Mouse (Mus musculus) MEL (cell line): ENCODE measurements around the gene Spag17. TPM values are rescaled to one million over a fixed set of nuclear protein-coding genes. Genes with fewer than 3 reads are reported as not detected.

Experiments
- DNase-seq: peaks from one replicate; pipeline ENCODE4 v3.0.0; 2011; ENCODE audit warnings: low read depth, low spot score
- H3K27ac ChIP-seq: 2 replicates; pipeline ENCODE4 v1.5.1; 2012; ENCODE audit warnings: low read depth, mild to moderate bottlenecking, control low read depth, low read length, moderate library complexity; ENCODE audit not compliant: control insufficient read depth
- H3K27me3 ChIP-seq, 2 experiments: fragments of 150-350 bp in 1 of 2; sonication (generic) in 1 of 2; 2 replicates each; pipeline ENCODE4 v1.6.1; 2012; ENCODE audit warnings: low read length in 2 of 2, mild to moderate bottlenecking in 2 of 2, improper control_type of control experiment in 1 of 2, moderate library complexity in 1 of 2; ENCODE audit not compliant: insufficient read depth in 2 of 2, control insufficient read depth in 1 of 2
- H3K36me3 ChIP-seq, 2 experiments: 2 replicates each; pipeline ENCODE4 v1.6.1; 2012 to 2014; ENCODE audit warnings: low read length in 2 of 2, improper control_type of control experiment in 1 of 2, inconsistent platforms in 1 of 2, mild to moderate bottlenecking in 1 of 2; ENCODE audit not compliant: insufficient read depth in 2 of 2, control insufficient read depth in 1 of 2
- H3K4me1 ChIP-seq, 2 experiments: fragments of 150-350 bp in 1 of 2; sonication (generic) in 1 of 2; 2 replicates each; pipeline ENCODE4 v1.6.1; 2012; ENCODE audit warnings: low read length in 2 of 2, improper control_type of control experiment in 1 of 2, mild to moderate bottlenecking in 1 of 2; ENCODE audit not compliant: insufficient read depth in 2 of 2, control insufficient read depth in 1 of 2
- H3K4me3 ChIP-seq, 2 experiments: fragments of 150-350 bp in 1 of 2; sonication (generic) in 1 of 2; 2 replicates each; pipeline ENCODE4 v1.5.1; 2012; ENCODE audit warnings: low read depth in 2 of 2, low read length in 2 of 2, mild to moderate bottlenecking in 2 of 2, moderate library complexity in 2 of 2, control low read depth in 1 of 2, improper control_type of control experiment in 1 of 2; ENCODE audit not compliant: control insufficient read depth in 1 of 2, insufficient read depth in 1 of 2
- H3K79me2 ChIP-seq: 2 replicates; pipeline ENCODE4 v1.6.1; 2012; ENCODE audit warnings: mild to moderate bottlenecking, low read length, moderate library complexity; ENCODE audit not compliant: control insufficient read depth, poor library complexity, insufficient read depth
- H3K9ac ChIP-seq: 2 replicates; pipeline ENCODE4 v1.6.1; 2012; ENCODE audit warnings: low read depth, mild to moderate bottlenecking, control low read depth, low read length, moderate library complexity; ENCODE audit not compliant: control insufficient read depth, poor library complexity, severe bottlenecking
- H3K9me3 ChIP-seq: fragments of 150-350 bp; sonication (generic); replicated peaks from 2 replicates; pipeline ENCODE4 v1.6.1; 2012; ENCODE audit warnings: mild to moderate bottlenecking, low read length, improper control_type of control experiment, moderate library complexity; ENCODE audit not compliant: insufficient read depth
- BHLHE40 ChIP-seq: IDR thresholded peaks from 2 replicates; pipeline ENCODE4 v1.6.1; 2012; ENCODE audit warnings: low read depth, mild to moderate bottlenecking, inconsistent platforms, low read length, improper control_type of control experiment, borderline replicate concordance
- CHD2 ChIP-seq: IDR thresholded peaks from 2 replicates; pipeline ENCODE4 v1.6.1; 2011; ENCODE audit warnings: low read length, improper control_type of control experiment
- CTCF ChIP-seq, 3 experiments: IDR thresholded peaks in 2 of 3; conservative IDR thresholded peaks in 1 of 3; 2 replicates each; pipeline ENCODE4 v1.5.1; 2011 to 2012; ENCODE audit warnings: low read length in 3 of 3, low read depth in 2 of 3, mild to moderate bottlenecking in 2 of 3, improper control_type of control experiment in 1 of 3, inconsistent platforms in 1 of 3, mixed read lengths in 1 of 3, moderate library complexity in 1 of 3; ENCODE audit not compliant: control insufficient read depth in 1 of 3, insufficient read depth in 1 of 3, poor library complexity in 1 of 3, severe bottlenecking in 1 of 3
- E2F4 ChIP-seq: IDR thresholded peaks from 2 replicates; pipeline ENCODE4 v1.6.1; 2011; ENCODE audit warnings: low read depth, low read length, improper control_type of control experiment, borderline replicate concordance
- ELF1 ChIP-seq: IDR thresholded peaks from 2 replicates; pipeline ENCODE4 v1.6.1; 2014; ENCODE audit warnings: low read depth, mild to moderate bottlenecking, inconsistent platforms, low read length, improper control_type of control experiment, moderate library complexity
- EP300 ChIP-seq, 2 experiments: IDR thresholded peaks; 2 replicates each; pipeline ENCODE4 v1.6.1; 2011; ENCODE audit warnings: improper control_type of control experiment in 2 of 2, low read length in 2 of 2, low read depth in 1 of 2, mild to moderate bottlenecking in 1 of 2
- HCFC1 ChIP-seq: IDR thresholded peaks from 2 replicates; pipeline ENCODE4 v1.6.1; 2012; ENCODE audit warnings: low read depth, mild to moderate bottlenecking, inconsistent platforms, low read length, improper control_type of control experiment, moderate library complexity
- KAT2A ChIP-seq: conservative IDR thresholded peaks from 2 replicates; pipeline ENCODE4 v1.6.1; 2012; ENCODE audit warnings: low read depth, low read length, improper control_type of control experiment, inconsistent platforms
- MAZ ChIP-seq: IDR thresholded peaks from 2 replicates; pipeline ENCODE4 v1.6.1; 2012; ENCODE audit warnings: low read depth, mild to moderate bottlenecking, inconsistent platforms, low read length, improper control_type of control experiment
- MEF2A ChIP-seq: IDR thresholded peaks from 2 replicates; pipeline ENCODE4 v1.6.1; 2014; ENCODE audit warnings: low read depth, mild to moderate bottlenecking, inconsistent platforms, low read length, improper control_type of control experiment; ENCODE audit not compliant: poor library complexity, insufficient replicate concordance, severe bottlenecking; ENCODE audit errors: extremely low read depth
- POLR2A ChIP-seq, 2 experiments: IDR thresholded peaks; 2 replicates each; pipeline ENCODE4 v1.6.1; 2011 to 2012; ENCODE audit warnings: low read length in 2 of 2, mild to moderate bottlenecking in 2 of 2, control low read depth in 1 of 2, improper control_type of control experiment in 1 of 2, low read depth in 1 of 2, moderate library complexity in 1 of 2; ENCODE audit not compliant: control insufficient read depth in 1 of 2, insufficient read depth in 1 of 2, poor library complexity in 1 of 2
- RCOR1 ChIP-seq: IDR thresholded peaks from 2 replicates; pipeline ENCODE4 v1.6.1; 2012; ENCODE audit warnings: low read depth, mild to moderate bottlenecking, inconsistent platforms, low read length, improper control_type of control experiment
- TBP ChIP-seq: IDR thresholded peaks from 2 replicates; pipeline ENCODE4 v1.8.0; 2011; ENCODE audit warnings: low read depth, low read length, improper control_type of control experiment
- ZC3H11A ChIP-seq: IDR thresholded peaks from 2 replicates; pipeline ENCODE4 v1.6.1; 2012; ENCODE audit warnings: low read depth, mild to moderate bottlenecking, inconsistent platforms, low read length, improper control_type of control experiment
- ZKSCAN1 ChIP-seq: IDR thresholded peaks from 2 replicates; pipeline ENCODE4 v1.6.1; 2012; ENCODE audit warnings: low read depth, mild to moderate bottlenecking, inconsistent platforms, low read length, improper control_type of control experiment, moderate library complexity
- ZMIZ1 ChIP-seq: IDR thresholded peaks from 2 replicates; pipeline ENCODE4 v1.6.1; 2012; ENCODE audit warnings: low read depth, mild to moderate bottlenecking, inconsistent platforms, low read length, improper control_type of control experiment, moderate library complexity
- polyA plus RNA-seq, 2 experiments: library from polyadenylated mRNA; stranded (reverse) in 1 of 2; unstranded in 1 of 2; fragments of >175 nt in 1 of 2; fragments of >200 nt in 1 of 2; gene quantifications; 2 replicates each; pipeline versions ENCODE4 v1.2.1 to v1.2.4; 2012; ENCODE audit warnings: low replicate concordance in 2 of 2, low read depth in 1 of 2; ENCODE audit not compliant: insufficient read length in 2 of 2, insufficient read depth in 1 of 2, missing spikeins in 1 of 2
- total RNA-seq: library from RNA; depleted of rRNA; stranded (reverse); fragments of 300-350 nt; gene quantifications from 2 replicates; pipeline ENCODE4 v1.2.3, GENCODE M21; 2012

The Spag17 gene
- total and polyA plus RNA-seq, 3 experiments = 0.04 TPM; not detected in 2

DNA sequence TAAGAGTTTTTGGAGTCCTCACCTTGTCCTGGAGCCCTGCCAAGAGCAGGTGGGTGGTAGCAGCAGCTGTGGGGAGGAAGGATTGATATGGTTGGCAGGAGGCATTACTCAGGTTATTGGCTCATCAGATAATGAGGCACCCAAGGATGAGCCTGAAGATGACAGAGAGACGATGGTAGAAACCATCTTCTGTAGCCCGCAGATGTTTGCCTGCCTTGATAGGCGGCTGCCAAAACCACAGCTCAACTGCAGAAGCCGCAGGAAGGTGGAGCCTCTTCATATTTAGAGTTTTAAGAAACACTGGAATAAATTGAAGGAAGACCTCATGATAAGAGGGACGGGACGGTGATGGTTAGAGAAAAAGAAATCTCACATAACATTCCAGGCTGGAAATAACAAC is 42.0 kb upstream of the Spag17 start (continued):
- TF ChIP-seq RCOR1 (peak; percentile 93), E2F4 (no peak), ELF1 (no peak), MEF2A (0 out of 2 replicates have a peak, but pooled peaks have one; percentile 28), KAT2A (peak; percentile 39; the same call in 1 of the 2 replicates), EP300 (IDR thresholded peaks at IDR 0.05; ENCODE audit: low read depth in 1 of 2, low read length in 2 of 2) (peak; percentile 97 to 98), POLR2A (IDR thresholded peaks at IDR 0.05; ENCODE audit: control insufficient read depth in 1 of 2, insufficient read depth in 1 of 2, low read depth in 1 of 2, low read length in 2 of 2, poor library complexity in 1 of 2) (no peak), ZC3H11A (no peak), HCFC1 (no peak)

DNA sequence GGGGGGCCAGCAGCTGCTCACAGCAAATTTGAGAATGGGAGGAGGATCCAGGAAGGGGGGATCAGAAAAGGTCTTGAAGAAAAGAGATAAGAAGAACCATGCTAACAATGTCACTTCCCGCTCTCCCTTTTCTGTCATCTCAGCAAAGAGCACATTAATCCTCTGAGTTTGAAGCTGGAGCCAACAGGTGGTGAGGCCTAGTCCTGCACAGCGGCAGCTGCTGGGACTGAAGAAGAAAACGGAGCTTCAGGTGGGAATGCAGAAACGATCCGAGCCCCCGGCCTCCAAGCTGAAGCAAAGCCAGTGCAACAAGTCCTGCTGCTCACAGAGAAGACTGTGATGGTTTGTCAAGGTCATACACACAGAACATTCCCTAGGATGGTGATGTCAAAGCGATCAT is 34.3 kb upstream of the Spag17 start:
- Histone ChIP-seq H3K9ac (no peak overlapping the region), H3K27ac (no peak overlapping the region), H3K36me3 (no peaks in the 10 kb centered on the region), H3K4me3 (no peak overlapping the region), H3K79me2 (no peaks in the 10 kb centered on the region), H3K9me3 (no peaks in the 10 kb centered on the region), H3K27me3 (no peaks in the 10 kb centered on the region), H3K4me1 (no peaks in the 10 kb centered on the region)
- no peak for DNase-seq
- no peak for TF ChIP-seq ZKSCAN1
- TF ChIP-seq CHD2 = no peak
- no peak for TF ChIP-seq ZMIZ1

DNA sequence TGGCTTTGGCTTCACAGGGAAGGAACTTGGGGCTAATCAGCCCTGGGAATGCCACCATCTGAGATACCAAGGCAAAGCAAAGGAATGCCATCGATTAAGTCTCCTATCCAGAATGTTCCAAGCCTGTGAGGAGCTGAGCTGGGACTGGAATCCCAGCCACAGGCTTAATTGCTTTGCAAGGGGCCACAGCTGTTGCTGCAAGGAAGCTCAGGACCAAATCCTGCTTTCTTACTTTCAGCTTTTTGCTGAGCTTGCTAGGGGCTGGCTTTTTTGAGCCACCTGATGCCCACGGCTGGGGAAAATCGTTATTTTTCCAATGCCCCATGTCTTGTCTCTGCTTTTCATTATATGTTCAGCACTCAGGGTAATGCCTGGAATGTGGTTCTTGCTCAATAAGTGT is 30.6 kb upstream of the Spag17 start:
- TF ChIP-seq BHLHE40 = no peak
- no peak for TF ChIP-seq ZMIZ1
- no peak for TF ChIP-seq MAZ
- TF ChIP-seq E2F4 = no peak
- TF ChIP-seq TBP = no peak
- no peak for TF ChIP-seq CTCF (IDR thresholded peaks at IDR 0.05 in 2 of 3, conservative IDR thresholded peaks at IDR 0.05 in 1 of 3; ENCODE audit: control insufficient read depth in 1 of 3, insufficient read depth in 1 of 3, low read depth in 2 of 3, low read length in 3 of 3, poor library complexity in 1 of 3, severe bottlenecking in 1 of 3)
- TF ChIP-seq, all 39 proteins: peak for 0
- Histone ChIP-seq H3K4me1 (no peaks in the 10 kb centered on the region), H3K4me3 (no peak overlapping the region), H3K36me3 (no peaks in the 10 kb centered on the region), H3K79me2 (no peaks in the 10 kb centered on the region), H3K27me3 (no peaks in the 10 kb centered on the region), H3K9ac (no peak overlapping the region), H3K9me3 (no peaks in the 10 kb centered on the region), H3K27ac (no peak overlapping the region)
- no peak for DNase-seq
